Mouse (Mus musculus): ENCODE data around the gene Prr13.

DNA sequence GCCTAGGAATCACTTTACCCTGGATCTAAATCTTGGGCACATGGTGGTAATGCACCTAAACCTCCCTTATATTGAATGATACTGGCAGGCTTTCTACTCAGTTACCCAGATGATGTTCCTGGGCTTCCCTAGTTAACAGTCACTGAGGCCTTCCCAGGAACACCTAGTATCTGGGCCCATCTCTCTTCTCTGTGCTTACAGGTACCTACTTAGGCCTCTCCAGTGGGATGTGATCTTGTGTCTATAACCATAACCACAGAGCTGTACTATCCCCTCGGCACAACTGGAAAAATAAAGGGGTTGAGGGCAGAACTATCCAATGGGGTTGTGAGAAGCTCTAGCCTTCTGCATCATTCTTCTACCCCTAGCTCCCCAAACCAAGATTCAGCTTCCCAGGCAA is 48.0 kb downstream of the Prr13 start:
- TF ChIP-seq POLR2A (IDR thresholded peaks at IDR 0.05; ENCODE audit: control insufficient read depth, low read depth, low read length) (no peak), CTCF (IDR thresholded peaks at IDR 0.05; ENCODE audit: control insufficient read depth, insufficient read depth, insufficient replicate concordance, low read depth, low read length) (no peak)

Data from testis, adult 2 months (tissue).